ENCODE assay signal across 8 mouse cellular contexts in the genomic region with DNA sequence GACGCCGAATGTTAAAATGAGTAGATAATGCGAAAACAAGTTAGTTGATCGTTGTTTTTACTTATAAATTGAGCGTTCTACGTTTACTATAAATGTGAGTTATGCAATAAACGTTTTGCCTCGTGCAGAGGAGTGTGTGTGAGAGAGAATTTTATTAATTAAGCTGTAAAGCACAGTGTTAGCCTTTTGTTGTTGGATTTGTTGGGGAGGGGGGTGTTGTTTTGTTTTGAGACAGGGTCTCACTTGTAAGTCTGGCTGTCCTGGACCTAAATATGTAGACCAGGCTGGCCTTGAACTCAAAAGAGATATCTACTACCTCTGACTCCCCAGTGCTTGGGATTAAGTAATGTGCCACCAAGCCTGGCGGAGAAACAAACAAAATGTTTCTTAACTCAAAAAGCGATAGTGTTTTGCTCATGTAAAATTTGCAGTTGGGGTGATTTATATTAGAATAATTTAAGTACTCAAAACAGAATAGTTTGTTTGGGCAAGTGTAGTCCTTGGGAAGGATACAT. TPM values are rescaled to one million over a fixed set of nuclear protein-coding genes. Genes with fewer than 3 reads are reported as not detected.
DNase-seq lines count a peak whose midpoint lies in the region; ATAC-seq and TF ChIP-seq lines count a peak whose summit lies in the region.

No protein-coding gene starts in this region.

- peaks cover 27% of the 10 kb centered on the region for H3K36me3 ChIP-seq in heart, adult 2 months (ENCODE audit: control insufficient read depth, insufficient read depth, low read length)
- H3K36me3 ChIP-seq in E14TG2a.4 (ENCODE audit: insufficient read depth, low read length) = peaks cover 42% of the 10 kb centered on the region
- no peaks in the 10 kb centered on the region for H3K36me3 ChIP-seq in forebrain, embryonic 16.5 days (ENCODE audit: control insufficient read depth, insufficient read depth)
- peaks cover 20% of the 10 kb centered on the region for H3K36me3 ChIP-seq in liver, embryonic 13.5 days

- ATAC-seq in forebrain, embryonic 16.5 days = no peak
- no peak for ATAC-seq in liver, embryonic 13.5 days (ENCODE audit: low read depth)

- peaks cover 7% of the 10 kb centered on the region for H3K4me1 ChIP-seq in heart, adult 2 months (ENCODE audit: control insufficient read depth, insufficient read depth, low read length)
- peaks cover 61% of the 10 kb centered on the region for H3K4me1 ChIP-seq in E14TG2a.4 (replicated peaks; ENCODE audit: low read depth, low read length)
- H3K4me1 ChIP-seq in forebrain, embryonic 16.5 days (replicated peaks; ENCODE audit: control insufficient read depth, insufficient read depth, low read length) = peaks cover 19% of the 10 kb centered on the region
- peaks cover 52% of the 10 kb centered on the region for H3K4me1 ChIP-seq in liver, embryonic 13.5 days (replicated peaks)

- peaks cover 2% of the 10 kb centered on the region; the same call in 1 of the 2 replicates for H3K79me2 ChIP-seq in heart, adult 2 months (replicated peaks; ENCODE audit: control insufficient read depth, insufficient read depth, low read length)

- no peak for TF ChIP-seq POLR2A in heart, adult 2 months (IDR thresholded peaks at IDR 0.05; ENCODE audit: insufficient read depth, low read depth, low read length)

- H3K9me3 ChIP-seq in E14TG2a.4 (ENCODE audit: low read length) = no peaks in the 10 kb centered on the region
- no peaks in the 10 kb centered on the region for H3K9me3 ChIP-seq in forebrain, embryonic 16.5 days (ENCODE audit: control insufficient read depth, low read length)
- H3K9me3 ChIP-seq in liver, embryonic 13.5 days (replicated peaks) = no peaks in the 10 kb centered on the region

- no peaks in the 10 kb centered on the region for H3K27me3 ChIP-seq in heart, adult 2 months (ENCODE audit: control insufficient read depth, insufficient read depth, low read length)
- no peaks in the 10 kb centered on the region for H3K27me3 ChIP-seq in E14TG2a.4 (ENCODE audit: insufficient read depth, low read length)
- H3K27me3 ChIP-seq in forebrain, embryonic 16.5 days (replicated peaks; ENCODE audit: control insufficient read depth, insufficient read depth, low read length) = no peaks in the 10 kb centered on the region
- no peaks in the 10 kb centered on the region for H3K27me3 ChIP-seq in liver, embryonic 13.5 days

- no peak for DNase-seq in heart, adult 2 months
- DNase-seq in heart, postnatal 10 days = no peak
- no peak for DNase-seq in liver, embryonic 13.5 days
- no peak for DNase-seq in adrenal gland, postnatal 4 days (ENCODE audit: low spot score in 2 of 2)
- DNase-seq in ovary, postnatal 14 days (ENCODE audit: low spot score) = no peak
- no peak for DNase-seq in adrenal gland, adult 2 months

- H3K9ac ChIP-seq in heart, adult 2 months (ENCODE audit: low read depth, low read length) = peak overlapping the region; percentile 33; the same call in 1 of the 2 replicates
- H3K9ac ChIP-seq in forebrain, embryonic 16.5 days (replicated peaks; ENCODE audit: low read depth, low read length) = peak overlapping the region; percentile 41; the same call in 1 of the 2 replicates
- peak overlapping the region; percentile 93 for H3K9ac ChIP-seq in liver, embryonic 13.5 days

- peak overlapping the region; percentile 98 for H3K4me3 ChIP-seq in heart, adult 2 months
- H3K4me3 ChIP-seq in E14TG2a.4 (replicated peaks; ENCODE audit: low read length) = peak overlapping the region; percentile 96
- H3K4me3 ChIP-seq in forebrain, embryonic 16.5 days (replicated peaks; ENCODE audit: low read length) = peak overlapping the region; percentile 57
- peak overlapping the region; percentile 89 for H3K4me3 ChIP-seq in liver, embryonic 13.5 days (replicated peaks)

- peak overlapping the region; percentile 62 for H3K4me2 ChIP-seq in forebrain, embryonic 16.5 days (ENCODE audit: low read length)
- peak overlapping the region; percentile 79 for H3K4me2 ChIP-seq in liver, embryonic 13.5 days

- 8% methylated on average over 10 of the region's 10 CpGs for WGBS in heart, adult 2 months
- 7% methylated on average over 10 of the region's 10 CpGs for WGBS in forebrain, embryonic 16.5 days
- WGBS in liver, embryonic 13.5 days (ENCODE audit: insufficient replicate concordance) = 5% methylated on average over 10 of the region's 10 CpGs

- intact Hi-C loops in heart, adult 2 months (cut with DNase I) = loop anchor here (5.0 to 10.0 kb wide), 2 partner anchors 467 to 570 kb away; a partner anchor contains a TSS
- intact Hi-C loops in heart, postnatal 10 days (cut with DNase I) = no loop called here

- peak overlapping the region; percentile 98 for H3K27ac ChIP-seq in heart, adult 2 months
- H3K27ac ChIP-seq in forebrain, embryonic 16.5 days (ENCODE audit: low read length) = no peak overlapping the region
- H3K27ac ChIP-seq in liver, embryonic 13.5 days = peak overlapping the region; percentile 91; the same call in 1 of the 2 replicates

- no peak for TF ChIP-seq EP300 in heart, adult 2 months (IDR thresholded peaks at IDR 0.05; ENCODE audit: insufficient read depth, low read depth, low read length)

- TF ChIP-seq CTCF in heart, adult 2 months (IDR thresholded peaks at IDR 0.05) = no peak
- TF ChIP-seq CTCF in E14TG2a.4 (conservative IDR thresholded peaks at IDR 0.05; ENCODE audit: low read length) = no peak

RNA-seq across cellular contexts. Expression of a gene that starts 1.3 kb away (rescaled TPM):
- 10 to 100 TPM; 20.6 to 21.6 TPM for total RNA-seq in heart, adult 2 months (2021)
- polyA plus RNA-seq in heart, adult 2 months (2012; rRNA removed) = 17.2 and 33.6 TPM in 2 replicates
- 10 to 100 TPM; 33.5 to 33.9 TPM for total RNA-seq in heart, postnatal 10 days (2021)
- polyA plus RNA-seq in forebrain, embryonic 16.5 days (2015; fragmentation: Nextera tagmentation; extraction: Ambion mirVana) = 99.9 and 127 TPM in 2 replicates
- 28.0 and 32.9 TPM in 2 replicates for polyA plus RNA-seq in liver, embryonic 13.5 days (2015; fragmentation: Nextera tagmentation; extraction: Ambion mirVana)
- 10 to 100 TPM; 54.6 to 56.3 TPM for total RNA-seq in adrenal gland, postnatal 4 days (2021)
- 10 to 100 TPM; 30.9 to 47.7 TPM for total RNA-seq in adrenal gland, adult 2 months (2021)
- 8.9 and 9.4 TPM in 2 replicates for polyA plus RNA-seq in adrenal gland, adult 2 months (2012; rRNA removed)

RNA-seq across cellular contexts. Expression of a gene that starts 46.0 kb away (rescaled TPM):
- total RNA-seq in heart, adult 2 months (2021) = under 1 TPM; 0.10 to 0.43 TPM
- 0.08 TPM in 1 of 2 replicates, not detected in the other for polyA plus RNA-seq in heart, adult 2 months (2012; rRNA removed)
- under 1 TPM in 1 of 2 experiments, not detected in 1; 0.31 TPM for total RNA-seq in heart, postnatal 10 days (2021)
- 0.11 TPM in 1 of 2 replicates, not detected in the other for polyA plus RNA-seq in forebrain, embryonic 16.5 days (2015; fragmentation: Nextera tagmentation; extraction: Ambion mirVana)
- 9.2 and 10.9 TPM in 2 replicates for polyA plus RNA-seq in liver, embryonic 13.5 days (2015; fragmentation: Nextera tagmentation; extraction: Ambion mirVana)
- 1 to 10 TPM in 1 of 2 experiments, under 1 TPM in 1; 0.28 to 1.5 TPM for total RNA-seq in adrenal gland, postnatal 4 days (2021)
- total RNA-seq in adrenal gland, adult 2 months (2021) = under 1 TPM in 1 of 2 experiments, not detected in 1; 0.17 TPM
- polyA plus RNA-seq in adrenal gland, adult 2 months (2012; rRNA removed) = not detected in 2 replicates

Comparison
In these comparisons a context has a peak if more than half of its experiments do, and no peak if none do; other contexts are left out.
1. H3K9ac ChIP-seq: peak in every context shown above with its lines; median percentile 93 in liver, embryonic 13.5 days; 41 in forebrain, embryonic 16.5 days; 33 in heart, adult 2 months.